Mouse (Mus musculus) MEL (cell line): Measurements from ENCODE around the gene Slc16a3. TPM values are rescaled to one million over a fixed set of nuclear protein-coding genes. Genes with fewer than 3 reads are reported as not detected.

Source experiments
- DNase-seq: peaks from one replicate; pipeline ENCODE4 v3.0.0; 2011; ENCODE audit warnings: low read depth, low spot score
- H3K27ac ChIP-seq: 2 replicates; pipeline ENCODE4 v1.5.1; 2012; ENCODE audit warnings: low read depth, mild to moderate bottlenecking, control low read depth, low read length, moderate library complexity; ENCODE audit not compliant: control insufficient read depth
- H3K27me3 ChIP-seq, 2 experiments: fragments of 150-350 bp in 1 of 2; sonication (generic) in 1 of 2; 2 replicates each; pipeline ENCODE4 v1.6.1; 2012; ENCODE audit warnings: low read length in 2 of 2, mild to moderate bottlenecking in 2 of 2, improper control_type of control experiment in 1 of 2, moderate library complexity in 1 of 2; ENCODE audit not compliant: insufficient read depth in 2 of 2, control insufficient read depth in 1 of 2
- H3K36me3 ChIP-seq, 2 experiments: 2 replicates each; pipeline ENCODE4 v1.6.1; 2012 to 2014; ENCODE audit warnings: low read length in 2 of 2, improper control_type of control experiment in 1 of 2, inconsistent platforms in 1 of 2, mild to moderate bottlenecking in 1 of 2; ENCODE audit not compliant: insufficient read depth in 2 of 2, control insufficient read depth in 1 of 2
- H3K4me1 ChIP-seq, 2 experiments: fragments of 150-350 bp in 1 of 2; sonication (generic) in 1 of 2; 2 replicates each; pipeline ENCODE4 v1.6.1; 2012; ENCODE audit warnings: low read length in 2 of 2, improper control_type of control experiment in 1 of 2, mild to moderate bottlenecking in 1 of 2; ENCODE audit not compliant: insufficient read depth in 2 of 2, control insufficient read depth in 1 of 2
- H3K4me3 ChIP-seq, 2 experiments: fragments of 150-350 bp in 1 of 2; sonication (generic) in 1 of 2; 2 replicates each; pipeline ENCODE4 v1.5.1; 2012; ENCODE audit warnings: low read depth in 2 of 2, low read length in 2 of 2, mild to moderate bottlenecking in 2 of 2, moderate library complexity in 2 of 2, control low read depth in 1 of 2, improper control_type of control experiment in 1 of 2; ENCODE audit not compliant: control insufficient read depth in 1 of 2, insufficient read depth in 1 of 2
- H3K79me2 ChIP-seq: 2 replicates; pipeline ENCODE4 v1.6.1; 2012; ENCODE audit warnings: mild to moderate bottlenecking, low read length, moderate library complexity; ENCODE audit not compliant: control insufficient read depth, poor library complexity, insufficient read depth
- H3K9ac ChIP-seq: 2 replicates; pipeline ENCODE4 v1.6.1; 2012; ENCODE audit warnings: low read depth, mild to moderate bottlenecking, control low read depth, low read length, moderate library complexity; ENCODE audit not compliant: control insufficient read depth, poor library complexity, severe bottlenecking
- H3K9me3 ChIP-seq: fragments of 150-350 bp; sonication (generic); replicated peaks from 2 replicates; pipeline ENCODE4 v1.6.1; 2012; ENCODE audit warnings: mild to moderate bottlenecking, low read length, improper control_type of control experiment, moderate library complexity; ENCODE audit not compliant: insufficient read depth
- CHD1 ChIP-seq: IDR thresholded peaks from 2 replicates; pipeline ENCODE4 v1.6.1; 2012; ENCODE audit warnings: low read depth, mild to moderate bottlenecking, inconsistent platforms, low read length, improper control_type of control experiment
- CTCF ChIP-seq, 3 experiments: IDR thresholded peaks in 2 of 3; conservative IDR thresholded peaks in 1 of 3; 2 replicates each; pipeline ENCODE4 v1.5.1; 2011 to 2012; ENCODE audit warnings: low read length in 3 of 3, low read depth in 2 of 3, mild to moderate bottlenecking in 2 of 3, improper control_type of control experiment in 1 of 3, inconsistent platforms in 1 of 3, mixed read lengths in 1 of 3, moderate library complexity in 1 of 3; ENCODE audit not compliant: control insufficient read depth in 1 of 3, insufficient read depth in 1 of 3, poor library complexity in 1 of 3, severe bottlenecking in 1 of 3
- E2F4 ChIP-seq: IDR thresholded peaks from 2 replicates; pipeline ENCODE4 v1.6.1; 2011; ENCODE audit warnings: low read depth, low read length, improper control_type of control experiment, borderline replicate concordance
- ELF1 ChIP-seq: IDR thresholded peaks from 2 replicates; pipeline ENCODE4 v1.6.1; 2014; ENCODE audit warnings: low read depth, mild to moderate bottlenecking, inconsistent platforms, low read length, improper control_type of control experiment, moderate library complexity
- EP300 ChIP-seq, 2 experiments: IDR thresholded peaks; 2 replicates each; pipeline ENCODE4 v1.6.1; 2011; ENCODE audit warnings: improper control_type of control experiment in 2 of 2, low read length in 2 of 2, low read depth in 1 of 2, mild to moderate bottlenecking in 1 of 2
- GATA1 ChIP-seq: IDR thresholded peaks from 2 replicates; pipeline ENCODE4 v1.6.1; 2011; ENCODE audit warnings: low read depth, low read length, improper control_type of control experiment
- HCFC1 ChIP-seq: IDR thresholded peaks from 2 replicates; pipeline ENCODE4 v1.6.1; 2012; ENCODE audit warnings: low read depth, mild to moderate bottlenecking, inconsistent platforms, low read length, improper control_type of control experiment, moderate library complexity
- JUND ChIP-seq: IDR thresholded peaks from 2 replicates; pipeline ENCODE4 v1.6.1; 2011; ENCODE audit warnings: low read depth, mild to moderate bottlenecking, improper control_type of control experiment, low read length
- KAT2A ChIP-seq: conservative IDR thresholded peaks from 2 replicates; pipeline ENCODE4 v1.6.1; 2012; ENCODE audit warnings: low read depth, low read length, improper control_type of control experiment, inconsistent platforms
- MAFK ChIP-seq: IDR thresholded peaks from 2 replicates; pipeline ENCODE4 v1.6.1; 2011; ENCODE audit warnings: low read depth, mild to moderate bottlenecking, low read length, improper control_type of control experiment, borderline replicate concordance
- MAX ChIP-seq: IDR thresholded peaks from 2 replicates; pipeline ENCODE4 v1.6.1; 2011; ENCODE audit warnings: low read length, improper control_type of control experiment
- MAZ ChIP-seq: IDR thresholded peaks from 2 replicates; pipeline ENCODE4 v1.6.1; 2012; ENCODE audit warnings: low read depth, mild to moderate bottlenecking, inconsistent platforms, low read length, improper control_type of control experiment
- MXI1 ChIP-seq: IDR thresholded peaks from 2 replicates; pipeline ENCODE4 v1.6.1; 2011; ENCODE audit warnings: mild to moderate bottlenecking, low read depth, low read length, improper control_type of control experiment
- MYC ChIP-seq: IDR thresholded peaks from 2 replicates; pipeline ENCODE4 v1.6.1; 2011; ENCODE audit warnings: low read depth, mild to moderate bottlenecking, low read length, improper control_type of control experiment, moderate library complexity
- NELFE ChIP-seq: IDR thresholded peaks from 2 replicates; pipeline ENCODE4 v1.6.1; 2011; ENCODE audit warnings: low read depth, low read length, improper control_type of control experiment
- NRF1 ChIP-seq: IDR thresholded peaks from 2 replicates; pipeline ENCODE4 v1.6.1; 2014; ENCODE audit warnings: low read depth, mild to moderate bottlenecking, inconsistent platforms, low read length, improper control_type of control experiment, moderate library complexity; ENCODE audit not compliant: poor library complexity, insufficient read depth, severe bottlenecking
- POLR2A ChIP-seq, 2 experiments: IDR thresholded peaks; 2 replicates each; pipeline ENCODE4 v1.6.1; 2011 to 2012; ENCODE audit warnings: low read length in 2 of 2, mild to moderate bottlenecking in 2 of 2, control low read depth in 1 of 2, improper control_type of control experiment in 1 of 2, low read depth in 1 of 2, moderate library complexity in 1 of 2; ENCODE audit not compliant: control insufficient read depth in 1 of 2, insufficient read depth in 1 of 2, poor library complexity in 1 of 2
- POLR2AphosphoS5 ChIP-seq: IDR thresholded peaks from 2 replicates; pipeline ENCODE4 v1.6.1; 2012; ENCODE audit warnings: low read depth, borderline replicate concordance, mild to moderate bottlenecking, inconsistent platforms, low read length, moderate library complexity, mixed read lengths
- RAD21 ChIP-seq: IDR thresholded peaks from 2 replicates; pipeline ENCODE4 v1.6.1; 2011; ENCODE audit warnings: mild to moderate bottlenecking, low read depth, low read length, improper control_type of control experiment
- SIN3A ChIP-seq: IDR thresholded peaks from 2 replicates; pipeline ENCODE4 v1.6.1; 2012; ENCODE audit warnings: low read length, improper control_type of control experiment, inconsistent platforms
- SMC3 ChIP-seq: IDR thresholded peaks from 2 replicates; pipeline ENCODE4 v1.6.1; 2011; ENCODE audit warnings: low read depth, low read length, improper control_type of control experiment
- TBP ChIP-seq: IDR thresholded peaks from 2 replicates; pipeline ENCODE4 v1.8.0; 2011; ENCODE audit warnings: low read depth, low read length, improper control_type of control experiment
- TCF12 ChIP-seq: IDR thresholded peaks from 2 replicates; pipeline ENCODE4 v1.6.1; 2014; ENCODE audit warnings: low read depth, mild to moderate bottlenecking, inconsistent platforms, low read length, improper control_type of control experiment, moderate library complexity
- ZNF384 ChIP-seq: IDR thresholded peaks from 2 replicates; pipeline ENCODE4 v1.6.1; 2012; ENCODE audit warnings: low read depth, mild to moderate bottlenecking, inconsistent platforms, low read length, improper control_type of control experiment
- polyA plus RNA-seq, 2 experiments: library from polyadenylated mRNA; stranded (reverse) in 1 of 2; unstranded in 1 of 2; fragments of >175 nt in 1 of 2; fragments of >200 nt in 1 of 2; gene quantifications; 2 replicates each; pipeline versions ENCODE4 v1.2.1 to v1.2.4; 2012; ENCODE audit warnings: low replicate concordance in 2 of 2, low read depth in 1 of 2; ENCODE audit not compliant: insufficient read length in 2 of 2, insufficient read depth in 1 of 2, missing spikeins in 1 of 2
- total RNA-seq: library from RNA; depleted of rRNA; stranded (reverse); fragments of 300-350 nt; gene quantifications from 2 replicates; pipeline ENCODE4 v1.2.3, GENCODE M21; 2012

Slc16a3 gene
- total and polyA plus RNA-seq, 3 experiments, result 85.7 to 610 (median 570) TPM

DNA sequence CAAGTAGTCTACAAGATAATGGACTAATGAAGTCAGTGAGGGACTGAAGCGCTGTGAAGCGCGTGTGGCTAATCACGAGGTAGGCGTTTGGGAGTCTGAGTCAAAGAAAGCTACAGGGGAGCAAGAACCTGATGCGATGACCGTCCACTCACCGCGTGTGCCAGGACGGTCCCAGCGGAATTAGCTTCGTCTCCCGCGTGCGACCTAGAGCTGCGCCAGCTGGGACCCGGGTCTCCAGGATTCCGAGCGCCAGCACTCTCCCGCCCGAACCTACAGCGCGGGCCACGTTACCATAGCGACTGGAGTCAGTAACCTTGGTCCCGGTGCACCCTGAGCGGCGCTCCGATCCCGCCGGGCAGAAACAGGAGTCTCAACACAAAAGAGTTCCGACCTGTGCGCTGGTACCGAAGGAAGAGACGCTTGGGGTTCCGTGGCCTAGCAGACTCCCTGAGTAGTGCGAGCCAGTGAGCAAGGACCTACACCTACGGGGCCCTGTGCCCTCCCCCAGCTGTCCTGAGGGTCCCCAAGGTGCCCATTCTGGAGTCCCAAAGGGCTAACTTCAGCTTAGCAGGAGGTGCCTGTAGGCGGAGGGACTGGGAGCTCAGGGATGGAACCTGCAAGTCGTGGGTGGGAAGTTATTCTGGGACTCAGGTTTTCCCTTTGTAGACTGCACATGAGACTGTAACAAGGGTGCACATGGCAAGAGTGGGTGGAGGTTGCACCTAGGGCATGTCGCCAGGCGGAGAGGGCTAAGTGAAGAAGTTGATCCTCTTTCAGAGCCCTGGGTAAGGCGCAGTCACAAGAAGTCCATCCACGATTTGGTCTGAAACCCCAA lies 15.5 kb upstream of the Slc16a3 start, which contains the start of gene Ccdc57:
Ccdc57 (minus strand) TSS at position 309 of the 835 bp plus-strand sequence.
- peak within 1 kb of the TSS; percentile 73 to 82 for H3K4me3 ChIP-seq
- H3K27me3 ChIP-seq, result no peaks in the 10 kb centered on the region
- H3K9ac ChIP-seq, result peak within 1 kb of the TSS; percentile 80
- TF ChIP-seq MAFK (no peak), SIN3A (peak; percentile 100), MYC (peak; percentile 94), KAT2A (no peak; the same call in 1 of the 2 replicates), MAZ (peak; percentile 89), ELF1 (peak; percentile 82; the same call in 1 of the 2 replicates), JUND (0 out of 2 replicates have a peak, but pooled peaks have one; percentile 6), RAD21 (no peak), NRF1 (peak; percentile 46; the same call in 1 of the 2 replicates), CTCF (IDR thresholded peaks at IDR 0.05 in 2 of 3, conservative IDR thresholded peaks at IDR 0.05 in 1 of 3; ENCODE audit: control insufficient read depth in 1 of 3, insufficient read depth in 1 of 3, low read depth in 2 of 3, low read length in 3 of 3, poor library complexity in 1 of 3, severe bottlenecking in 1 of 3) (peak in 1 of 3 experiments; percentile 9; a peak in 1 of 6 replicates), EP300 (IDR thresholded peaks at IDR 0.05; ENCODE audit: low read depth in 1 of 2, low read length in 2 of 2) (0 out of 4 replicates have a peak, but pooled peaks of 1 of the 2 experiments have one; percentile 32), POLR2AphosphoS5 (no peak), ZNF384 (no peak), NELFE (peak; percentile 75), TBP (peak; percentile 90), E2F4 (peak; percentile 91; the same call in 1 of the 2 replicates), POLR2A (IDR thresholded peaks at IDR 0.05; ENCODE audit: control insufficient read depth in 1 of 2, insufficient read depth in 1 of 2, low read depth in 1 of 2, low read length in 2 of 2, poor library complexity in 1 of 2) (peak; percentile 67 to 81), MXI1 (peak; percentile 99), SMC3 (no peak), TCF12 (peak; percentile 83), GATA1 (no peak), MAX (peak; percentile 91), CHD1 (no peak), HCFC1 (peak; percentile 97)
- H3K79me2 ChIP-seq, result peaks cover 9% of the 10 kb centered on the region
- peaks cover 15 to 18% of the 10 kb centered on the region in 2 experiments for H3K4me1 ChIP-seq
- peak; percentile 98 for DNase-seq
- H3K9me3 ChIP-seq, result no peaks in the 10 kb centered on the region
- H3K27ac ChIP-seq, result peak within 1 kb of the TSS; percentile 44
- peaks cover 0 to 21% of the 10 kb centered on the region in 2 experiments; a peak in 2 of 4 replicates for H3K36me3 ChIP-seq
